Mouse (Mus musculus) liver, postnatal 0 days (tissue): ENCODE measurements around the gene Fasn. TPM values are rescaled to one million over a fixed set of nuclear protein-coding genes. Genes with fewer than 3 reads are reported as not detected.
A peak's percentile ranks its signal among the peaks of the same experiment; 100 is the strongest.

Source experiments
- ATAC-seq: fragments of 200-750 bp; cut with Nextera tagmentation; 2 replicates; pipeline ENCODE4 v1.8.0; 2017; ENCODE audit warnings: mild to moderate bottlenecking, moderate library complexity
- DNase-seq: peaks from one replicate; pipeline ENCODE4 v3.0.0-alpha.2; 2016
- H3K27ac ChIP-seq: fragments of 300-500 bp; sonication (generic); 2 replicates; pipeline ENCODE4 v1.5.1; 2014; ENCODE audit warnings: antibody characterized with exemption, moderate library complexity, mild to moderate bottlenecking, low read depth
- H3K27me3 ChIP-seq: fragments of 300-500 bp; sonication (generic); 2 replicates; pipeline ENCODE4 v1.6.1; 2014; ENCODE audit warnings: low read length, control low read depth, mixed read lengths; ENCODE audit not compliant: insufficient read depth
- H3K36me3 ChIP-seq: fragments of 300-500 bp; sonication (generic); replicated peaks from 2 replicates; pipeline ENCODE4 v1.6.1; 2014; ENCODE audit warnings: mild to moderate bottlenecking, control low read depth, low read length, moderate library complexity, mixed read lengths; ENCODE audit not compliant: insufficient read depth
- H3K4me1 ChIP-seq: fragments of 300-500 bp; sonication (generic); 2 replicates; pipeline ENCODE4 v1.6.1; 2014; ENCODE audit warnings: antibody characterized with exemption, mild to moderate bottlenecking, control low read depth; ENCODE audit not compliant: insufficient read depth
- H3K4me2 ChIP-seq: fragments of 300-500 bp; sonication (generic); 2 replicates; pipeline ENCODE4 v1.6.1; 2014; ENCODE audit warnings: low read depth, mild to moderate bottlenecking, low read length, moderate library complexity, mixed read lengths
- H3K4me3 ChIP-seq: fragments of 300-500 bp; sonication (generic); 2 replicates; pipeline ENCODE4 v1.5.1; 2014; ENCODE audit warnings: low read depth, low read length
- H3K9ac ChIP-seq: fragments of 300-500 bp; sonication (generic); replicated peaks from 2 replicates; pipeline ENCODE4 v1.6.1; 2014; ENCODE audit warnings: mild to moderate bottlenecking, moderate library complexity
- H3K9me3 ChIP-seq: fragments of 300-500 bp; sonication (generic); 2 replicates; pipeline ENCODE4 v1.6.1; 2016; ENCODE audit warnings: mild to moderate bottlenecking, control low read depth, low read length, mixed read lengths
- CTCF ChIP-seq: sonication (generic); IDR thresholded peaks from 2 replicates; pipeline ENCODE4 v1.5.1; 2016; ENCODE audit warnings: antibody characterized with exemption, low read depth
- EP300 ChIP-seq: IDR thresholded peaks from 2 replicates; pipeline ENCODE4 v1.6.1; 2016; ENCODE audit warnings: antibody characterized with exemption, low read depth, mild to moderate bottlenecking
- WGBS: fragments of 180-500 bp; shearing (Covaris S2); extraction: QIAGEN DNeasy Blood & Tissue Kit; methylation state at CpG from one replicate; pipeline ENCODE4 v1.1.7; 2014; ENCODE audit not compliant: insufficient replicate concordance; 5-methylcytosine and 5-hydroxymethylcytosine counted together
- polyA plus RNA-seq: library from polyadenylated mRNA; unstranded; fragments of >200 nt; fragmentation: Nextera tagmentation; extraction: Ambion mirVana; gene quantifications from 2 replicates; pipeline ENCODE4 v1.2.1, GENCODE M21; 2015

Gene Fasn
- polyA plus RNA-seq, 1 experiment from 2014 or later = 3.9 TPM

GRCm38 (mm10) chr11:120818251-120818650 is 6.1 kb downstream of the Fasn start:
- H3K9ac ChIP-seq = no peak overlapping the region
- H3K4me2 ChIP-seq = no peak overlapping the region
- ATAC-seq (no peak), DNase-seq (no peak)
- peaks cover 75% of the 10 kb centered on the region for H3K36me3 ChIP-seq
- no peak overlapping the region for H3K4me3 ChIP-seq
- no peaks in the 10 kb centered on the region for H3K9me3 ChIP-seq
- no peak overlapping the region for H3K27ac ChIP-seq
- TF ChIP-seq EP300 (no peak), CTCF (no peak)
- 93% methylated on average over 13 of the region's 13 CpGs for WGBS
- H3K4me1 ChIP-seq = peaks cover 12% of the 10 kb centered on the region
- no peaks in the 10 kb centered on the region for H3K27me3 ChIP-seq

- peaks cover 3% of the 10 kb centered on the region for H3K4me1 ChIP-seq
- peaks cover 84% of the 10 kb centered on the region for H3K36me3 ChIP-seq
- H3K9ac ChIP-seq = no peak overlapping the region
- no peak overlapping the region for H3K27ac ChIP-seq
- TF ChIP-seq EP300 (no peak), CTCF (no peak)
- no peak overlapping the region for H3K4me2 ChIP-seq
- no peaks in the 10 kb centered on the region for H3K9me3 ChIP-seq
- 84% methylated on average over 6 of the region's 6 CpGs for WGBS
- H3K4me3 ChIP-seq = no peak overlapping the region
- H3K27me3 ChIP-seq = no peaks in the 10 kb centered on the region
- DNase-seq = peak; percentile 54
- peak; percentile 49 for ATAC-seq
These were observed 7.0 kb downstream of the Fasn start for GRCm38 (mm10) chr11:120817358-120817757.

- ATAC-seq (no peak), DNase-seq (no peak)
- Histone ChIP-seq H3K4me3 (no peak overlapping the region), H3K36me3 (peaks cover 99% of the 10 kb centered on the region), H3K4me2 (no peak overlapping the region), H3K27ac (no peak overlapping the region), H3K4me1 (no peaks in the 10 kb centered on the region), H3K27me3 (no peaks in the 10 kb centered on the region), H3K9ac (no peak overlapping the region), H3K9me3 (no peaks in the 10 kb centered on the region)
- WGBS = 86% methylated on average over 16 of the region's 16 CpGs
- TF ChIP-seq CTCF = no peak
- TF ChIP-seq EP300 = no peak
These were observed 12.3 kb downstream of the Fasn start for GRCm38 (mm10) chr11:120812068-120812467.

DNA sequence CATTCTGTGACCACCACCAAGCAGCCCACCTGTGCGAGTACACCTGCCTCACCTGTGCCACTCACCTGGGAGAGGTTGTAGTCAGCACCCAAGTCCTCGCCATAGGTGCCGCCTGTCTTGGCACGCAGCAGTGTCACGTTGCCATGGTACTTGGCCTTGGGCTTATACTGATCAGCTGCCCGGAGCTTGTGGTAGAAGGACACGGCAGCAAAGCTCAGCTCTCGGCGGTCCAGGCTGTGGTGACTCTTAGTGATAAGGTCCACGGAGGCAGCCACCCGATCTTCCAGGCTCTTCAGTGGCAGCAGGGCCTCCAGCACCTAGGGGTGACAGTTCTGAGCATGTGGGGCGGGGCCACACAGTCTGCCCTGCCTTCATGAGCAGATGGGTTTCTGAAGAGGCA is 16.3 kb downstream of the Fasn start:
- Histone ChIP-seq H3K9ac (no peak overlapping the region), H3K27me3 (no peaks in the 10 kb centered on the region), H3K36me3 (peaks cover 69% of the 10 kb centered on the region), H3K27ac (no peak overlapping the region), H3K9me3 (no peaks in the 10 kb centered on the region), H3K4me2 (no peak overlapping the region), H3K4me3 (no peak overlapping the region), H3K4me1 (no peaks in the 10 kb centered on the region)
- no peak for TF ChIP-seq CTCF
- TF ChIP-seq EP300 = no peak
- ATAC-seq (no peak), DNase-seq (no peak)
- WGBS = 89% methylated on average over 12 of the region's 12 CpGs

DNA sequence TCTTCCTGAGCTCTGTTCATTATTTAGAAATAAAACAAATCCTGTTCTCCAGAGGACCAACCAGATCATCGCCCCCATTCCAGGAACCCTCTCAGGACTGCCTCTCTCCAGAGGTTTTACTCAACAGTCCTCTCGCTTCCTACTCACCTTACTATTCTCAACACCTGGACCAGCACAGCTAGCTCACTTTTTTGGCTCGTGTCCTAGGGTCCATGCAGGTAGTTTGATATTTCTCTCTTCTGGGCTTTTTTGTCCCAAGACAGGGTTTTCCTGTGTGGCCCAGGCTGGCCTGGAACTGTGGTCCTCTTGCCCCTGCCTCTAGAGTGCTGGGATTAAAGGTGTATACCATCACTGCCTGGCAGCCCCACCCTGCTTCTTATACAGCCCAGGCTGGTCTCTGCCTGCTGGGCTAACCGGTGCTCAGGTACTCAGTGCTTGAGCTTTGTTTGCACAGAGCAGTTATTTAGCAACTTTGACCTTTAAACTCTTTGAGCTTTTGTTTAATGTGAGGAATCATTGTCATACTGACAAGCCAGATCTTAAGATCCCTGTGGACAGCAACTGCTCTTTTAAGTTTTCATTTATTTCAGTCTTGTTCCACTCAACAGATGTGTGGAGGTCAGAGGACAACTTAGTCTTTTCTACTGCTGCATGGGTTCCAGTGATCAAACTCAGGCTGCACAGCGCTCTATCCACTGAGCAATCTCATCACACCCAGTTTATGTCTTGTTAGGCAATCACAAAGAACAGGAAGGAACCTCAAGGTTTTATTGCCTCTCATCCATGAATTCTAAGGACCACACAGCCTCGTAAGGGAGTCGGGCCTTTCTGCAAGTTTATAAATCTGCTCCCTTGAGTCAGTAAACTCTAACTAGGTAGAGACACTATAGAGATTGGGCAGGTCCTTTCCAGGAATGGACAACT is 18.7 kb downstream of the Fasn start:
- H3K4me3 ChIP-seq = no peak overlapping the region
- no peak overlapping the region for H3K4me2 ChIP-seq
- TF ChIP-seq CTCF = no peak
- no peak for TF ChIP-seq EP300
- no peak overlapping the region for H3K27ac ChIP-seq
- DNase-seq (no peak), ATAC-seq (peak; percentile 32; the same call in 1 of the 2 replicates)
- H3K36me3 ChIP-seq = peaks cover 45% of the 10 kb centered on the region
- WGBS = 76% methylated on average over 7 of the region's 7 CpGs
- H3K9ac ChIP-seq = no peak overlapping the region
- no peaks in the 10 kb centered on the region for H3K27me3 ChIP-seq
- no peaks in the 10 kb centered on the region for H3K4me1 ChIP-seq
- H3K9me3 ChIP-seq = no peaks in the 10 kb centered on the region

GRCm38 (mm10) chr11:120804769-120805168 is 19.6 kb downstream of the Fasn start:
- Histone ChIP-seq H3K27ac (no peak overlapping the region), H3K4me3 (no peak overlapping the region), H3K4me2 (no peak overlapping the region), H3K36me3 (peaks cover 36% of the 10 kb centered on the region), H3K27me3 (no peaks in the 10 kb centered on the region), H3K9ac (no peak overlapping the region), H3K9me3 (no peaks in the 10 kb centered on the region), H3K4me1 (peaks cover 3% of the 10 kb centered on the region; the same call in 1 of the 2 replicates)
- 70% methylated on average over 4 of the region's 4 CpGs for WGBS
- DNase-seq = no peak
- TF ChIP-seq CTCF (no peak), EP300 (no peak)
- ATAC-seq = no peak
